Mouse (Mus musculus): ENCODE data around the gene Tpm1. TPM values are rescaled to one million over a fixed set of nuclear protein-coding genes. Genes with fewer than 3 reads are reported as not detected.
A peak's percentile ranks its signal among the peaks of the same experiment; 100 is the strongest.

Gene Tpm1
- polyA plus RNA-seq, 1 experiment from 2014 or later = 368 TPM

DNA sequence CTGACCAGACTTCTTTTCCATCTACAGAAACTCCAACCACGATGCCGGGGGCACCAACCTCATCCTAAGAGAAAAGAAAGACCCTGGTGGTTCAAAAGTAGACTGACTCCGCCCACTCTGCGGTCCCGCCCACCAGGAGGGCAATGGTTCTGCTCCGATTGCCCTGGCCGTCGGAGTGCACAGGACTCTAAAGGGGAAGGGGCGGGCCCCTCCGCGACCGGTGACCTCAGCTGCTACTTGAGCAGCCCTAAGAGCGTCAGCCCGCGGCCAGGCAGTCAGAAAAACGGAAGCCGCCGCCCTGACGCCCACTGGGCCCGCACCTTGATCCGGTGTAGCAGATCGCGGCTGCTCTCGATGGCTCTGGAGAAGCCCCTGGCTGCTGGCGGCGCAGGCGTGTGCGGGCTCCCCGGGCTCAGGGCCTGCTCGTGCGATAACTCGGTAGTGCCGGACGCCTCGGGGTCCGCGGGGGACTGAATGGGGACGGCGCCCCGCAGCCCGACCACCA, 74.4 kb downstream of the Tpm1 start:
- no peaks in the 10 kb centered on the region for H3K9me3 ChIP-seq
- under 1% methylated on average over 31 of the region's 41 CpGs for WGBS
- peak; percentile 85 for ATAC-seq (ENCODE audit: low FRiP score, low read depth)
- peaks cover 4% of the 10 kb centered on the region for H3K4me1 ChIP-seq
- H3K27me3 ChIP-seq = peaks cover 4% of the 10 kb centered on the region; the same call in 1 of the 2 replicates
- H3K36me3 ChIP-seq = peaks cover 8% of the 10 kb centered on the region
- peak overlapping the region; percentile 93 for H3K27ac ChIP-seq (replicated peaks)
- peak overlapping the region; percentile 93 for H3K4me3 ChIP-seq
- H3K4me2 ChIP-seq (replicated peaks) = peak overlapping the region; percentile 78
- peak overlapping the region; percentile 83 for H3K9ac ChIP-seq (replicated peaks)

Other genes starting within 250 kb of the Tpm1 start
- gene Aph1c, start 214.7 kb downstream of the Tpm1 start, polyA plus RNA-seq (2016; fragmentation: Nextera tagmentation; extraction: Ambion mirVana) = 1.3 and 3.0 TPM in 2 replicates
- 34.8 and 37.2 TPM in 2 replicates for gene Rab8b, start 129.7 kb downstream of the Tpm1 start, polyA plus RNA-seq (2016; fragmentation: Nextera tagmentation; extraction: Ambion mirVana)
- 493 and 550 TPM in 2 replicates for gene Rps27l, start 103.3 kb downstream of the Tpm1 start, polyA plus RNA-seq (2016; fragmentation: Nextera tagmentation; extraction: Ambion mirVana)
- 9.7 and 12.0 TPM in 2 replicates for gene Lactb, start 73.9 kb downstream of the Tpm1 start, polyA plus RNA-seq (2016; fragmentation: Nextera tagmentation; extraction: Ambion mirVana)

All from midbrain, embryonic 12.5 days (tissue).